Mouse (Mus musculus): ENCODE measurements around the gene Saal1.

- TF ChIP-seq ZC3H11A (IDR thresholded peaks at IDR 0.05; ENCODE audit: borderline replicate concordance, low read depth, low read length) (no peak), MAFK (IDR thresholded peaks at IDR 0.05; ENCODE audit: insufficient read depth, low read depth, low read length) (no peak)
Measured at GRCm38 (mm10) chr7:46712250-46712649, 1.8 kb upstream of the Saal1 start.
